Mouse (Mus musculus): Measurements from ENCODE around the gene Agr3.

GRCm38 (mm10) chr12:35992711-35993110, 67.3 kb downstream of the Agr3 start, which contains the start of gene Agr2:
- TF ChIP-seq CTCF (IDR thresholded peaks at IDR 0.05; ENCODE audit: borderline replicate concordance, control insufficient read depth, extremely low read depth, insufficient read depth, low read length, poor library complexity) = no peak
- no peak for TF ChIP-seq POLR2A (IDR thresholded peaks at IDR 0.05; ENCODE audit: control insufficient read depth, extremely low read depth, insufficient read depth, low read length, poor library complexity)
